Mouse (Mus musculus) kidney, postnatal 25 days (tissue): ENCODE data around the gene Olfr646.

ENCODE experiments used
- DNase-seq, 2 experiments: peaks; one replicate each; pipeline ENCODE4 v3.0.0; 2021; ENCODE audit warnings: mixed read lengths in 2 of 2

Olfr646 gene

GRCm38 (mm10) chr7:104104757-104104972 lies at the start of gene Olfr646:
Olfr646 (plus strand) TSS chr7:104104873.
- DNase-seq: no peak

GRCm38 (mm10) chr7:104059215-104059614 lies 45.5 kb upstream of the Olfr646 start:
- DNase-seq: no peak

- no peak for DNase-seq
Measured at GRCm38 (mm10) chr7:104061345-104061744, 43.3 kb upstream of the Olfr646 start, which contains the start of gene 4930516K23Rik. 4930516K23Rik (minus strand) TSS chr7:104061445.

GRCm38 (mm10) chr7:104071769-104072168 lies 32.9 kb upstream of the Olfr646 start, which contains the start of gene Olfr644:
Olfr644 (minus strand) TSS chr7:104071869.
- no peak for DNase-seq

GRCm38 (mm10) chr7:104085365-104085764 lies 19.3 kb upstream of the Olfr646 start, which contains the start of gene Olfr645:
Olfr645 (minus strand) TSS chr7:104085465.
- no peak for DNase-seq

GRCm38 (mm10) chr7:104103913-104104756 lies 538 bp upstream of the Olfr646 start:
- no peak for DNase-seq

GRCm38 (mm10) chr7:104129726-104130125 lies 25.1 kb downstream of the Olfr646 start, which contains the start of gene Ubqln5:
Ubqln5 (minus strand) TSS chr7:104129826.
- no peak for DNase-seq

- DNase-seq: no peak
Measured at GRCm38 (mm10) chr7:104137305-104137704, 32.6 kb downstream of the Olfr646 start, which contains the start of gene Olfr643. Olfr643 (minus strand) TSS chr7:104137405.

GRCm38 (mm10) chr7:104143179-104143578 lies 38.5 kb downstream of the Olfr646 start, which contains the start of gene Ubqln3:
Ubqln3 (minus strand) TSS chr7:104143279.
- no peak for DNase-seq

GRCm38 (mm10) chr7:104150456-104150855 lies 45.8 kb downstream of the Olfr646 start, which contains the start of gene Ubqlnl:
Ubqlnl (minus strand) TSS chr7:104150556.
- no peak for DNase-seq
